Mouse (Mus musculus) G1E-ER4 (cell line): ENCODE data around the gene Olfr544. TPM values are rescaled to one million over a fixed set of nuclear protein-coding genes. Genes with fewer than 3 reads are reported as not detected.

Source experiments
- GATA1 ChIP-seq: IDR thresholded peaks from one replicate; pipeline ENCODE4 v1.8.0; 2012; ENCODE audit warnings: low read length, inconsistent platforms
- polyA plus RNA-seq: library from polyadenylated mRNA; stranded (reverse); fragments of >175 nt; gene quantifications from 2 replicates; pipeline ENCODE4 v1.2.3, GENCODE M21; 2012

The Olfr544 gene
- not detected in 2 replicates for polyA plus RNA-seq

DNA sequence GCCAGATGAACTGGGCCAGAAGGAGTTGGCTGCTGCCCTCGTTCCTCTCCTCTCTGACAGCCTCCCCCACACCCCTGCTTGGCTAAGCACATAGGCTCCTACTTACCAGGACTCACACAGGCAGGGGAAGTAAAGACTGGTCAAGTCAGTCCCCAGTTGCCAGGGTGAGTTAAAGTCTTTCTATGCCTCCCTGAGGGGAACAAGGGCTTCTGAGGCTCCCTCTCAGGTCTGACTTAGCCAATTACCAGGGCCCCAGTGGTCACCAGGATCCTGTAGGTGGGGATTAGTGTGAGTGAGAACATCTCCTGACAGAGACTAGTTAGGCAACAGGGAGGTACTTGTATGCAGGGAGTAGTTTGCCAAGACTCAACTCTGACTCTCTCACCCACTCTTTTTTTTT, at the start of gene Olfr544:
Gene Olfr544 (minus strand): TSS at position 153 of the 400 bp plus-strand sequence.
- no peak for TF ChIP-seq GATA1

DNA sequence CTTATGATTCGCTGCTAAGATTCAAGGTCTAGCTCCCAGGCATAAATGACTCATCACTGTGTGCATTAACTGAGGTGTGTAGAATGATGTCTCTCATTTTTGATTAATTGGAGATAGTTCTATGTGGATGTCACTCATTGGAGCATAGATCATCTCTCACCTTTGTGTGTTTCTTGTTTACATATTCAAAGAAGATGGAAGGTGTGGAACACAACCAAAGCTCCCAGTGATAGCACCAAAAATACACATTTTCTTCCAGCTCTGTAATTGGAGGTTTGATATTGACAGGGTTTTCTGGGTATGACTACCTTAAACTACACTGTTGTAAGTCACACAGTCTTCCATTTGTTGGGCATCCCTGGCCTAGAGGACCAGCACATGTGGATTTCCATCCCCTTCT, 46.3 kb upstream of the Olfr544 start, which contains the start of gene Olfr547:
Gene Olfr547 (plus strand): TSS at position 301 of the 400 bp plus-strand sequence.
- no peak for TF ChIP-seq GATA1

DNA sequence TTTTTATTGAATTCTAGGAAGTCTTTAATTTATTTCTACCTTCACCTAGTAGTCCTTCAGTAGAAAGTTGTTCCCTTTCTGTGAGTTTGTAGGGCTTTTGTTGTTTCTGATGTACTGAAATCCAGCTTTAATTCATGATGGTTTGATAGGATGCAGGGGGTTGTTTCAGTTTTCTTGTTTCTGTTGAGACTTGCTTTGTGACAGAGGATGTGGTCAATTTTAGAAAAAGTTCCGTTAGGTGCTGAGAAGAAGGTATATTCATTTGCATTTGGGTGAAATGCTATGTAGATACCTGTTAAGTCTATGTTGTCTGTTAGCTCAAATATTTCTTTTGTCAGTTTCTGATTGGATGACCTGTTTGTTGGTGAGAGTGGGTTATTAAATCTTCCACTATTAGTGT, 40.9 kb upstream of the Olfr544 start:
- no peak for TF ChIP-seq GATA1

DNA sequence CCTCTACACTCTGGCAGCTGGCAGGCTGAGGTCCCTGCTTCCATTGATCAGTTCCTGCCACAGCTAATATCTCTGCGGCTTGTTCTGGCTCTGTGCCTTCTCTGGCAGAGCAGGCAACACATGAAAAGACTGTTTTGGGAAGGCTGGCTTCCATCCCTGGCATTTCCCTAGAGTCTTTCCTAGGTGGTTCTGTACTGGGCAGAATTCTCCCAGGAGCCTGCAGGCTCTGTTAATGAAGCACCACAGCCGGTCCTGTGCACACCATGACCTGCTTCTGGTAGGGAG, 28.9 kb upstream of the Olfr544 start:
- no peak for TF ChIP-seq GATA1

DNA sequence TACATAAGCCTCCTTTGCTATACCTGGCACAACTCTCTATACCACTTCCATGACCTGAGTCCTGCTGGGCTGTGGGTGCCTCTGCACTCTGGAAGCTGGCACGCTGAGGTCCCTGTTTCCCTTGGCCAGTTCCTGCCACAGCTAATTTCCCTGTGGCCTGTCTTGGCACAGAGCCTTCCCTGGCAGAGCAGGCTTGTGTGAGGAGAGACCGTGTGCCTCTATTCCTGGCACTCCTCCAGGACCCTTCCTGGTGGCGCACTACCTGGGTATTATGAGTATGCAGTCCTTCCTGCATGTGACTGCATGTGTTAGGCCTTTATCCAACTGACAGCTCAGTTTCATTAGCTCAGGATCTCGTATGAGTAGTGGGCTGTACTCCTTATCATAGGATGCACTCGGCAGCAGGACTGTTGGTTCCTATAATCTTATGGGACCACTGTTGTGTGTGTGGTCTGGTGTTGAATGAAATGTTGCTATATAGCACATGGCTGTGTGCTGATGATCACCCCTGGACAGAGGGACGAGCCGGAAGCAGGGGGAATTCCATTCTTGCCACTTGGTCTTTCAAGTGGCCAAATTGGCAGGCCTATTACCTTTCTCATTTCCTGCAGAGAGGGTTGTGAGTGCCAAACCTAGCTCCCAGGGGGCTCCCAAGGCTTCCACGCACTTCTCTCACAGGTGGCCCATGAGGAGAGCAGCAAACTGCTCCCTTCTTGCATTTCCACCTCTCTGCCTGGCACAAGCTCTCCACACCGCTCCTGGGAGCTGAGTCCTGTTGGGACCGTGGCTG, 28.3 kb upstream of the Olfr544 start:
- no peak for TF ChIP-seq GATA1

DNA sequence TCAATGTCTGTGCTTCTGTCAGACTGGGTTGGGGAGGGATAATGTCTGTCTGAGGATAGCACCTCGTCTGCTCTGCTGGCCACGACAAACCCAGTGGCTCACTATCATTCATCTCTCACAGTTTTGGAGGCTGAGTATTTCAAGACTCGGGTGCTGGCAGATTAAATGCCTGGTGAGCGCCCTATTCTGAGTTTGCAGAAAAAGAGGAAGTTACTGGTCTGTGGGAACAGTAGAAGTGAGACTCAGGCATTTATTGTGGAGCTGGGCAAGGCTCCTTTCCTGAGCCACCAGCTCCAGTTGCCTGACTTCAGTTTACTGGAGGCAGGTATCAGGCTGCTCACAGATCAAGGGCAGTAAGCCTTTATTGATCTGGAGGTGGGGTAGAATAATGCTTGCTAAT, 26.0 kb upstream of the Olfr544 start:
- TF ChIP-seq GATA1 = no peak

DNA sequence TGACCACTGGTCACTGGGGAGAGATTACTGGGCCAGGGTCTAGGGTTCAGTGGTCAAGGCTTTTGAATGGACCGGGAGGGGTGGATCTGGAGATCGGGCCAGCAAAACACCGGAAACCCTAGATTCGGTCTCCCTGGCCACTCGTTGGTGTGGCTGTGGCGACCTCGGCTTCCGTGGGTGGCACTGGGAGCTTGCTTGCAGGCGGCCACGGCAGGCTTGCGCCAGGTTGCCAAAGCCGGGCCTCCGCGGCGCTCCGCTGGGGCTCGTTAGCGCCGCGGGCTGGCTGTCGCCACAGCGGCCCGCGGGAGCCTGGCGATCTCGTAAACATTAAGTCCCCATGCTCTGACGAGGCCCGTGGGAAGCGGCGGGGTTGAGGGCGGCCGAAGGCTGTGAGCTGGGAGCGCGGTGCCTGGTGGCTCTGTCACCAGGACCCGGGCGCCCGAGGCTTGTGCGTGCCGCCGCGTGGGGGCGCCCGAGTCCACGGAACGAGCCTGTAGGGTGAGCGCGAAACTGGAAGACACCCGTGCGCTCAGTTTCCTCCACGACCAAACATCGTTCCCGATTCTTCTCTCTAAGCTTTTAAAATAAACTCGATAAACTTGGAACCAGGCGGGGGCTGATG, 24.8 kb upstream of the Olfr544 start:
- no peak for TF ChIP-seq GATA1

DNA sequence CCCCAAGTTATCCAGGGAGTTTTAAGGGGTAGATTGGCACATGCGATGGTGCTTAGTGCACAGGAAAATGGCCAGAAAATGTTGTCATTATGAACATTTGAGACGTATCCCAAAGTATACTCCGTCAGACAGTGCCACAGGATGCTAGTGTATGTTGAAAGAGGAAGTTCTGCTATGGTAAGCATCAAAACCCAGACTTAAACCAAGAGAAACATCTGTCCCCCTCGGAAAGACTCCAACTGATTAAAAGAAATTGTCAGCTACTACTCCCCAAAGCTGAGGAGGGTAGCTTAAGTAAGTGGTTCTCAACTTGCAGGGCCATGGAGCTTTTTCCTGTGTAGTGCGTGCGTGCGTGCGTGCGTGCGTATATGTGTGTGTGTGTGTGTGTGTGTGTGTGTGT, 23.8 kb upstream of the Olfr544 start:
- TF ChIP-seq GATA1 = no peak

DNA sequence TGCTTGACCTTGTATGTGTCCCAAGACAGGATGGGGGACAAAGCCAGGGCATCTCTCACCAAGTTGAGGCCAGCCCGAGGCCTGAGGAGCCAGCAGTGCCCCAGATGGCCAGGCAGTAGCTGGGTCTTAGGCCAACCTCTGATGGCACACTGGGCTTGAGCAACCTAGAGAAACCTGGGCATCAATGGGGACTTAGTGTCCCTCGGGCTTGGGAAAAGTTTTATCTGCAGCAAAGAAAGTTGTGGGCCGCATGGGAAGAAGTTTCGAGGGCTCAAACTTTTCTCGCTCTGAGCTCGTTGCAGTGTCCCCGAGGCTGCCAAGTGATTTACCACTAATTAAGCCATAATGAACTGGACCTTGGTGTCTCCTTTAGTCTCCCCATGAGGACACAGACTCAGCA, 21.6 kb upstream of the Olfr544 start:
- no peak for TF ChIP-seq GATA1

DNA sequence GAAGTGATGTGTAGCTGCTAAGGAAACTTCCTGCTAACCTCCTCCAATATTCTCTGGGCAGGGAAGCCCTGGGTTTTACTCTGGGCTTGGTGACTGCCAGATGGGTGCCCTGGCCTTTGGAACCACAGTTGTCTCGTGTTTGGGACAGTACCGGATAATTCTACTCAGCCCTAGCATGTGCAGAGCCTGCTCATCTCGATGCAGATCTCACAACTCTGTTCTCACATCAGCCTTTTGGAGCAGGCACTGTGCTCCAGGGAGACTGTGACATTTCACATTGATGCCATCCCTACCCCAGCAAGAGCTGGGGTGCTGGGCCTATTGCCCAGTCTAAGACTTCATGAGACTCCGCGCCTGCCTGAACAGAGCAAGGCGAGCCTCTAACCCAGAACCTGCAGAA, 20.6 kb upstream of the Olfr544 start:
- TF ChIP-seq GATA1 = no peak

DNA sequence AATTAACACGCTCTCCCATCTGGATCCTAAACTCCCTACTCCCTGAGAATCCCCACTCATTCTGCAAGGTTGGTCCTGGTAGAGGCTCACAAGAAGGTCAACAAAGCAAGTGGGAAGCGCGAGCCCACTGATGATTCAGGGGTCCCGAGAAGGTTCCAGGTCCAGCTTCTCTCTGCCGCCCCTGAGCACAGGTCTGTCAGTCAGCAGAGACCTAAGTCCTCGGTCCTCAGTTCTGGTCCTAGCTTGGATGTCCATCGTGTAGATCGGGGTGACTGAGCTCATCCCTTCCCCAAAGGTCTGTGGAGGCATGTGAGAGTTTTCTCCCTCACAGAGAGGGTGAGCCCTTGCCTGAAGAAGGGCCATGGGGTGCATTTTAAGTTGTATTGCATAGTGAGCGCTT, 20.0 kb upstream of the Olfr544 start:
- no peak for TF ChIP-seq GATA1

DNA sequence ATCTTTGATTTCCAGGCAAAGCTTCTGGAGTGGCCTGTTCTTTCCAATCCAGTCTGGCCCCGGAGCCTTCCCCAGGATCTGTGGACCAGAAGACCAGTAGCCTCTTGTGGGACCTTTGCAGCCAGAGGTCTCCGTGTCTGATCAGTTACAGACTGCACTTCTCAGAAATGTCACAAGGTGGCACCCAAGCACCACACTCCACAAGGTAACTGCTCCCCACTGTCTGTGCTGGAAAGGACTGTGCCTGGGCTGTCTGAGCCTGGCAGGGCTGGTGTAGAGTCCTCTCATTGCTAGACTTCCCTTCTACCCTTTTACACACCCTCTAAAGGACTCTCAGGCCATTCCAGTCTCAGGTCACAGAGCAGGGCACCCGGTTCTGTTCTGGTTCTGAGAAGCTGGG, 18.7 kb upstream of the Olfr544 start:
- no peak for TF ChIP-seq GATA1

DNA sequence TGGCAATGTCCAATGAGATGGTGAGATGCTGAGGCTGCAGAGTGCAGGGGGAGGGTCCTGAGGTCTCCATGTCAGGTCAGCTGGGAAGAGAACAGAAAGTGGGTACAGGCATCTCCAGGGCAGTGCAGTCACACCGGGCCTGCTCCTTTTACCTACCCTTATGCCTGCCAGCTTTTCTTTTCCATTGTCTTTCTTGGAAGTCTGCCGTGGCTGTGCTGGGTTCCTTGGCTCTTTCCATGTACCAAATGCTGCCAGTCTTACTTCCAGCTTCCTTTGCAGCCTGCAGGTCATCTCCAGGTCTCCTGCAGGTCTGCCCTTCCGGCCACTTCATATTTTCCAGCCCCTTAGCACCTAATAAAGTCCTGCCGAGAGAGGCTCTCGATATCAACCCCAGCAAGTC, 13.9 kb upstream of the Olfr544 start:
- TF ChIP-seq GATA1 = no peak

DNA sequence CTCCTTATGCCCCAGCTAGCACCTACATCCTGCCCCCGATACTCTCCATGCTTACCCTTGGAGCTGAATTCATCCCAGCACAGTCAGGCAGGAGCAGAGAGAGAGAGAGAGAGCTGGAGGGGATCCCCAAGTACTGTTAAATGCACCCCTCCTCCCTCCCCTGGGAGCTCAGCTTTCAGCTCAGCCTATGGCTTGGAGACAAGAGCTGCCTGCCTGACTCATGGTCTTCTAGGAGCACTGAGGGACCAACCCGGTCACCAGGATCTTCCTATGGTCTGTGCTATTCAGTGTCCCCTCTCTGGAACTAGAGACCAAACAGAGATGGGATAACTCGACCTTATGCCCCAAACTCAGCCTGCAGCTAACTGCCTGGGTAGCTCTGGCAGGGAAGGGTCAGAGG, 11.4 kb upstream of the Olfr544 start, which contains the start of gene Olfr545:
Gene Olfr545 (minus strand): TSS at position 101 of the 400 bp plus-strand sequence.
- no peak for TF ChIP-seq GATA1

DNA sequence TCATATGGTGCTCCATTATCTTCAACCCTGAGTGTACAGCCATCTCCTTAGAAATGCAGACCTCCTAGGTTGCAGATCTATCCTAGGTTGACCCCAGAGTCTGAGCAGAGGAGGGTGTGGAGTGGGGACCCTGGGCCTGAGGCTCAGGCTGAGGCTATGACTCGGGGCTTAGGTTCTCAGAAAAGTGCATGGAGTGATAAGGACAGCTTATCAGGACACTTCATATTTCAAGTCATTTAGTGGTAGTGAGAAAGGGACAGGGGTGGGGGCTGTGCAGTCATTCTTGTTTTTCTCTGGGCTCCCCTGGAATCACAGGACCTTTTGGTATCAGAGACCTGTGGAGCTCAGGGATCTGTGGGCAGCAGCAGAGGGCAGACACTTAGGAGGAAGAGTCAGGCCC, 2.0 kb downstream of the Olfr544 start:
- TF ChIP-seq GATA1 = no peak

DNA sequence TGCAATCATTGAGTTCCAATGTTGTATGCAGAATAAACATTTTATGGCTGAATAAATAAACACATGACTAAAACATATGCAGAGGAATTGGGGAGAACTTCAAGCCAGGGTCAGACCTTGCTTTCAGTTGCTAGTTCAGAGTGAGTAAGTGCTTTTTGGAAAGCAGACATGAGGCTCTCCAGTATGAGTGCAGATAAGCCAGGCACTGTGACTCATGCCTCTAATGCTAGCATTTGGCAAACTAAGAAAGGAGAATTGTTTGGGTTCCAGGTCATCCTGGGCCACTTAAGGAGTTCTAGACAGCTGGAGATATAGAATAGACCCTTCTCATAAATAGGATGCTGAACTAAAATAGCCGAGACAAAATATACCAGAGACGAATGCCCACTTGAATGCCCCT, 4.4 kb downstream of the Olfr544 start:
- no peak for TF ChIP-seq GATA1

DNA sequence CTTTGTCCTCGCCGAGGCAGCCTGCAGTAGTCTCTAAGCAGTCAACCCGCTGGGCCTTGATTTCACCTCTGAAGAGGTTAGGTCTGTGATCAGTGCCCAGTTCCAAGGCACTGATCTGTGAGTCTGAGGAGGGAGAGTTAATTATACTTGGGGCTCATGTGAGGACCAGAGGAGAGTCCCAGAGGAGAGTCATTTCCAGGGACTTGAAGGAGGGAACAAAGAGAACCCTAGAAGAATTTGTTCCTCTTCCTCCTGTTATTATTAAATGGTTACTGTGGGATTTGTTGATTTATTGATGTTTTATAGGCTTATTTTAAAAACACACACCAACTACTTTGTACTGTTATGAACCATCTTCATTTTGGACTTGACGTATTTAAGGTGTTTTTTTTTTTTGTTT, 6.5 kb downstream of the Olfr544 start, which contains the start of gene Olfr543:
Gene Olfr543 (minus strand): TSS at position 101 of the 400 bp plus-strand sequence.
- TF ChIP-seq GATA1 = no peak
